Mouse (Mus musculus) thymus, postnatal 36 days (tissue): ENCODE measurements at regions not wholly inside any gene's neighbourhood (a gene's known extent, or its start where the extent isn't known, plus 50 kb on each side); places are given as distances from the start of the nearest gene placed in this dataset.

ENCODE experiments used
- DNase-seq, 2 experiments: peaks; one replicate each; pipeline ENCODE4 v3.0.0; 2022; ENCODE audit warnings: mixed read lengths in 2 of 2

- DNase-seq, result no peak
Measured at GRCm38 (mm10) chrX:10984894-10985293, 270.1 kb downstream of the Mid1ip1 start.

- no peak for DNase-seq
Measured at GRCm38 (mm10) chrX:10991871-10992210, 277.0 kb downstream of the Mid1ip1 start.

GRCm38 (mm10) chrX:10992211-10993004 is 277.6 kb downstream of the Mid1ip1 start:
- DNase-seq, result no peak

DNA sequence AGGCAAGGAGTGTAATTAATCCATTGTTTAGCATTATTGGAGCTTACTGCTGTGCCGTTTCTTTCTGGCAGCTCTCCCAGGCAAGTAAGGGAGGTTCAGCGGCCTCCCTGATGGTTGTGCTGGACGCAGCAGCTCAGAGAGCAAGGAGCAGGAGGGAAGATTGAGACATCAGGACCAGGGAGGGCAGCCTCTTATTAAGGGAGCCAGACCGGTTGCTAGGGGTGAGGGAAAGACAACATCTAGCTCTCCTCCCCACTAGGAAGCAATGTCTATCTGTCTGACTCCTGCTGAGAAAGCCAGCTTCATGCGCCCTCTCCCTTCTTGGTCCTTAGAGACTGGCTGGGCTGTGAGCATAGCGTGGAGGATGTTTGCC is 278.2 kb downstream of the Mid1ip1 start:
- DNase-seq, result no peak

DNA sequence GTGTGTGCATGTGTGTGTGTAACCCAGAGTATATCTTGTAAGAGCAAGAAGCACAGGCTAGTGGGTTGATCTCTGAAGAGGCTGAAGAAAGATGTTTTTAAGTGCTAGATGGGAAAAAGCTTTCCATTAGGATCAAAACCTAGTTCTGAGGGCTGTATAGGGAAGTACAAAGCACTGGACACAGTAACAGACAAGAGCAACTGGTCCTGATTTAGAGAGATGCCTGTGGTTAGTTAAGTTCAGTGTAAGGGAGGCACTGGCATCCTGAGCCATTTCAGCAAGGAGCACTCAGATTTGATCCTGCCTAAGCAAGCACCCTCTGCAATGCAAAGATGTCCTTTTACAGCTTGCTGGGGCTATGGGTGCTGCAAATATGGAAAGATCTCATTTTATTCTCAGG is 280.1 kb downstream of the Mid1ip1 start:
- DNase-seq, result no peak

DNA sequence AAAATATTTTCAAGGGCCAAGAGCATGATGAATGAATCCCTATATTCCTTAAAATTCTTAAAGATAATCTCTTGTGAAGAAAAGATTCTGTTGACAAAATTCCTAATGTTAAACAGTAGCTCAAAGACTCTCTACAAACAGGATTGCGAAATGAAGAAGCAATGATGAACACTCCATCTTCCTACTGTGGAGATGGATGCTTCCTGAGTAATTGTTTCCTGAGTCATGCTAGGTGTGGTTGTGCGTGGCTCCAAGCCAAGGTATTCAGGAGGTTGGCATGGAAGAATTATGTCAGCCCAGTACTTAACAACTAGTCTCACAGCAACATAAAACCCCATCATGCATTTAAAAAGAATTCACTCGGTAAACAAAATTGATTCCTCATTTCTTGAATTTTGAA is 286.4 kb downstream of the Mid1ip1 start:
- no peak for DNase-seq

GRCm38 (mm10) chrX:11039278-11039677 is 259.8 kb upstream of the H2al1a start:
- no peak for DNase-seq

DNA sequence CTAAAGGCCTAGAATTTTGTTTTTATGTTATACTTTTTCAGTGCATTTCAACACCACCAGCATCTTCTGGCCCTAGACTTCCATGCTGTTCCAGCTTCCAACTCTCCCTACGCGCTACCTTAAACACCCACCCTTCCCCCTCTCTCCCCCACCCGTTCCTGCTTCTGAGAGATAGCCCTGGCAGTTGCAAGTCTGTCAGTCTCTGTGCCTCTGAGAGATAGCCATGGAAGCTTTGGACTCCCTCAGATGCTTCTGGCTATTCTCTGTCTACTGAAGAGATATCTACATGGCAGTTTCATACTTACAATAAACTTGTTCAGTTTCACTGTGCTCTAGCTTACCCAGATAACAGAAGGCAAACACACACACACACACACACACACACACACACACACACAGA is 252.3 kb upstream of the H2al1a start:
- no peak for DNase-seq

- no peak for DNase-seq
Measured at GRCm38 (mm10) chrX:11082171-11082570, 216.9 kb upstream of the H2al1a start.

DNA sequence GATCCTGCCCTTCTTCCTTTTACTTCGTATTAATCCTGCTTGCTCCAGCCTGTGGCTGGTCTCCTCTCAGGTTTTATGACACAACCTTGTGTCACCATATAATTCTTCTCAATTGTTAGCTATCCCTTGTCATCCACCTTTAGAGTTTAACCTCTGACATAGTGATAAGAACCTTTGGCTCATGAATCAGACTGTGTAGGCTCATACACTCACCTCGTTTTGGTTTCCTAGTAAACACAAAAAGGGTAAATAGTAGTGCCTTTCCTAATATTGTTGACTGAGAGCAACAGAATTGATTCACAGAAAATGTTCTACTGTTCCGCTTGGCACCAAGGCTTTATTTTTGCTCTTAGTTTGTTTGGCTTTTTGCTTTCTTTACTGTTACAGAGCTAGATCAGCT is 216.2 kb upstream of the H2al1a start:
- no peak for DNase-seq

GRCm38 (mm10) chrX:11086257-11087072 is 212.6 kb upstream of the H2al1a start:
- no peak for DNase-seq

DNA sequence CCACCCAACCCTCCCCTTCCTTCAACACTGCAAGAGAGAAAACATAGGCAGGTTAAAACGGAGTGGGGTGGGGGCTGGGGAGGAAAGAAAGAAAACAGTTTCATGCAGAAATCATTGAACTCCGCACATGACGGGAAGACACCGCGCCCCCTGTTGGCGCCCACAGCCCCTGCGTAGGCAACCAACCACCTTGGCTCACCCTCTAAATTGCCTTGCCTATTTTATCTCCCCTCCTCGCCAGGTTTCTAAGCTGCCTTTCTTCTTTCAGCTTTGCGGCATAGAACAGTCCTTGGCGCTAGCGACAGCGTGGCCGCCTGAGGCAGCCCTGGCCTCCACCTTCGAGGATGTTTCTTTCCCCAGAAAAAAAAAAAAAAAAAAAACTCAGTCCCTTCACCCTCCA is 211.1 kb upstream of the H2al1a start:
- peak; percentile 36 to 39 for DNase-seq

GRCm38 (mm10) chrX:11088506-11088905 is 210.6 kb upstream of the H2al1a start:
- DNase-seq, result no peak

GRCm38 (mm10) chrX:11090432-11090831 is 208.6 kb upstream of the H2al1a start:
- DNase-seq, result peak; percentile 4 to 14

GRCm38 (mm10) chrX:11097581-11098254 is 201.3 kb upstream of the H2al1a start:
- no peak for DNase-seq

DNA sequence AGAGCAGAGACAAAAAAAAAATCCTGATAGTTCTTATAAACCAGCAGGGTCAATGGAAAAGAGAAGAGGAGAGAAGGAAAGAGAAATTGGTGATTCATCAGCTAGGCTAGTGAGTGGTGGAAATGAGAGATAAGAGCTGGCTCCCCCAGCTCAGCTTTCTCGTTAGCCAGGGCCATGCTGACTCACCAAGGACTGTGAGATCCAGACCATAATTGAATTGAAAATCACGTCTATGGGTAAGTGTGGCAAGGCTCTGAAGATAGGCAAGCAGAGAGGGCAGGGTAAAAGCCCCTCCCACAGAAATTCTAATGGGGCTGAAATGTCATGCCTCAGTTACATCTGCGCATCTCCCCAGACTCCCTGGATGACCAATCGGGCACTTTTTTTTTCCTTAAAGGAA is 200.7 kb upstream of the H2al1a start:
- DNase-seq, result no peak

GRCm38 (mm10) chrX:11099146-11100087 is 199.6 kb upstream of the H2al1a start:
- no peak for DNase-seq

GRCm38 (mm10) chrX:11100935-11101334 is 198.1 kb upstream of the H2al1a start:
- DNase-seq, result no peak

- no peak for DNase-seq
Measured at GRCm38 (mm10) chrX:11131253-11131652, 167.8 kb upstream of the H2al1a start.

DNA sequence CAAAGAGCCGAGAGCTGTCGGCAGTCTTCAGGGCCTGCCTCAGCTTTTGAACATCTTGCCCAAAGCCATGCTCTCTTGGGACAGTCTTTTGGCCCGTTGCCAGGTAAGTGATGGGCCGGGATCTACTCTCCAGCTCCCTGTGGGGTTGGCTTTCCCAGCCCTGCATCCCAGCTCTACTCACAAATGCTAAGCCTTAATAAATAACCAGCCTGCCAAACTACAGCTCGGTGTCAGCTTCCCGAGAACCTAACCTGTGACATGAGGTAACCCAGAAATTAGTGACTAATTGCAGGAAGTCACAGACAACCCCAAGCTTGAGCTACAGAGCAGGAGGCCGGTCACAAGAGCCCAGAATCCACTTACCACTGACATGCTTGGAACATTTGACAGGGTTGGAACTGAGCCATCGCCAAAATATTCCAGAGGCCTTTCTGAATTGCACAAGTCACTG is 159.1 kb upstream of the H2al1a start:
- no peak for DNase-seq

GRCm38 (mm10) chrX:11141294-11141693 is 157.8 kb upstream of the H2al1a start:
- DNase-seq, result peak; percentile 7

DNA sequence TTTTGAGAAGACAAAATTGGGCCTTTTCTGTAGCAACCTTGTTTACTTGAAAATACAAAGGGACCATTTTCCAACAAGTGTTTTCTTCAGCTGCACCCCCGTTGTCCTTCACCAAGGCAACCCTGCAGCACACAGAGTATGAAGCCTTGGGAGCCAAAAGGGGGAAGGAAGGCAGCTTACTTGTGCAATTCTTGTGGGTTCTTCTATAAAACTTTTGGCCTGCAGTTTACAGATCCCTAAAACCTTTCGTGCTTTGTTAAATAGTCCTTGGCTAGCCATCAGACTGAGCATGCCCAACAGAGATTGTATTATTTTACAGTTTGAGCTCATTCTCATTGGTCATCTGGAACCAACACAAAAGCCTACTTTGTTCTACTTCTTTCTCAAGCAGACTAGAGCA is 140.6 kb upstream of the H2al1a start:
- DNase-seq, result no peak

- DNase-seq, result no peak
Measured at GRCm38 (mm10) chrX:11170416-11170815, 128.6 kb upstream of the H2al1a start.
